Mouse (Mus musculus) spleen, adult 10 weeks (tissue): ENCODE measurements around the gene Ugt2a3. TPM values are rescaled to one million over a fixed set of nuclear protein-coding genes. Genes with fewer than 3 reads are reported as not detected.

Source experiments
- polyA plus RNA-seq: library from polyadenylated mRNA; stranded (reverse); fragments of 350-450 nt; fragmentation: Illumina TruSeq; extraction: RNeasy Lipid Tissue Mini Kit (QIAGEN cat#74804); gene quantifications from one replicate; pipeline ENCODE4 v1.2.3, GENCODE M21; 2015; ENCODE audit warnings: low replicate concordance; ENCODE audit not compliant: insufficient read depth

The Ugt2a3 gene
- not detected for polyA plus RNA-seq

GRCm38 (mm10) chr5:87336961-87337697 is at the start of gene Ugt2a3:
Ugt2a3 (minus strand) TSS chr5:87337195.

Other genes with a start within 250 kb of the Ugt2a3 start
- gene Ugt2b36, start 244.6 kb downstream of the Ugt2a3 start, polyA plus RNA-seq, result not detected
- gene Ugt2b5, start 196.9 kb downstream of the Ugt2a3 start, polyA plus RNA-seq, result not detected
- gene Ugt2b37, start 82.4 kb downstream of the Ugt2a3 start, polyA plus RNA-seq, result not detected
- gene Ugt2b38, start 87.0 kb upstream of the Ugt2a3 start, polyA plus RNA-seq, result not detected
- gene Ugt2a2, start 145.1 kb upstream of the Ugt2a3 start, polyA plus RNA-seq, result not detected
- not detected for gene Gm43638, start 149.6 kb upstream of the Ugt2a3 start, polyA plus RNA-seq
- gene Ugt2a1, start 153.7 kb upstream of the Ugt2a3 start, polyA plus RNA-seq, result not detected
- gene Sult1b1, start 201.0 kb upstream of the Ugt2a3 start, polyA plus RNA-seq, result not detected
- gene Sult1d1, start 231.8 kb upstream of the Ugt2a3 start, polyA plus RNA-seq, result not detected